Mouse (Mus musculus): Measurements from ENCODE around the gene Znrf1.

DNA sequence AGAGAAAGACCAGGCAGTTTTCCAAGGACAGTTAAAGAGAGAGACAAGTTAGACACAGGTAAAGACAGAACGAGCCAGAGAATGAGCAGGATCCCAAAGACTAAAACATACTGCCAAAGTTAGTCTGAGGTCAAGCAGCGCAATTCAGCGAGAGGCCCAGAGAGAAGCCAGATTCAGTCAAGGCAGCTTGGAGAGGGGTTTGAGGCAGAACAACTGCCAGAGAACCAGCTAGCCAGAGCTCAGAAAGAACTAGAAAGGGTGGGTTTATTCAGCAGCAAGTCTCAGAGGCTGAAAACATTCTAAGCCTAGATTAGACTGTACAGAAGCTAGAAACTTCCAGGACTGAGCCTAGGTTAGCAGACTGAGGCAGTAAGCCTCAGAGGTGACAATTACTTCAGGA lies 44.4 kb downstream of the Znrf1 start:
- no peak for TF ChIP-seq CTCF (IDR thresholded peaks at IDR 0.05; ENCODE audit: insufficient read depth, low read length)
- TF ChIP-seq POLR2A (IDR thresholded peaks at IDR 0.05; ENCODE audit: borderline replicate concordance, extremely low read depth, low read depth, low read length): no peak
